Mouse (Mus musculus): ENCODE data around the gene Acox1. TPM values are rescaled to one million over a fixed set of nuclear protein-coding genes. Genes with fewer than 3 reads are reported as not detected.

The Acox1 gene
- polyA plus RNA-seq, 1 experiment = 136 TPM

- no peak for TF ChIP-seq POLR2A (IDR thresholded peaks at IDR 0.05; ENCODE audit: extremely low read depth, insufficient read depth, low read length)
- no peak for TF ChIP-seq CTCF (IDR thresholded peaks at IDR 0.05; ENCODE audit: extremely low read depth, insufficient read depth, low read length)
- no peak overlapping the region for H3K27ac ChIP-seq (ENCODE audit: insufficient read depth, low read length)
These were observed 29.9 kb upstream of the Acox1 start for GRCm38 (mm10) chr11:116228699-116229098.

GRCm38 (mm10) chr11:116226414-116226813, 27.6 kb upstream of the Acox1 start:
- Histone ChIP-seq H3K27ac (ENCODE audit: insufficient read depth, low read length) (no peak overlapping the region), H3K4me1 (ENCODE audit: control insufficient read depth, insufficient read depth, low read length) (no peaks in the 10 kb centered on the region), H3K4me3 (ENCODE audit: insufficient read depth, low read length) (no peak overlapping the region)
- TF ChIP-seq POLR2A (IDR thresholded peaks at IDR 0.05; ENCODE audit: extremely low read depth, insufficient read depth, low read length) (no peak), CTCF (IDR thresholded peaks at IDR 0.05; ENCODE audit: extremely low read depth, insufficient read depth, low read length) (peak; percentile 76)

More at GRCm38 (mm10) chr11:116228699-116229098, 29.9 kb upstream of the Acox1 start:
- Histone ChIP-seq H3K4me1 (ENCODE audit: control insufficient read depth, insufficient read depth, low read length) (no peaks in the 10 kb centered on the region), H3K4me3 (ENCODE audit: insufficient read depth, low read length) (no peak overlapping the region)

- H3K4me3 ChIP-seq (ENCODE audit: insufficient read depth, low read length) = peak overlapping the region; percentile 5; the same call in 1 of the 2 replicates
- TF ChIP-seq POLR2A (IDR thresholded peaks at IDR 0.05; ENCODE audit: extremely low read depth, insufficient read depth, low read length) (no peak), CTCF (IDR thresholded peaks at IDR 0.05; ENCODE audit: extremely low read depth, insufficient read depth, low read length) (no peak)
- H3K4me1 ChIP-seq (ENCODE audit: control insufficient read depth, insufficient read depth, low read length) = peaks cover 5% of the 10 kb centered on the region; the same call in 1 of the 2 replicates
- H3K27ac ChIP-seq (ENCODE audit: insufficient read depth, low read length) = no peak overlapping the region
These were observed 23.9 kb upstream of the Acox1 start for GRCm38 (mm10) chr11:116222740-116223059.

- H3K4me1 ChIP-seq (ENCODE audit: control insufficient read depth, insufficient read depth, low read length) = peaks cover 5% of the 10 kb centered on the region; the same call in 1 of the 2 replicates
- H3K4me3 ChIP-seq (ENCODE audit: insufficient read depth, low read length) = peak overlapping the region; percentile 5; the same call in 1 of the 2 replicates
These were observed 23.3 kb upstream of the Acox1 start for GRCm38 (mm10) chr11:116221931-116222739.

GRCm38 (mm10) chr11:116219885-116220284, 21.0 kb upstream of the Acox1 start:
- Histone ChIP-seq H3K4me1 (ENCODE audit: control insufficient read depth, insufficient read depth, low read length) (peaks cover 5% of the 10 kb centered on the region; the same call in 1 of the 2 replicates), H3K4me3 (ENCODE audit: insufficient read depth, low read length) (no peak overlapping the region), H3K27ac (ENCODE audit: insufficient read depth, low read length) (no peak overlapping the region)
- no peak for TF ChIP-seq POLR2A (IDR thresholded peaks at IDR 0.05; ENCODE audit: extremely low read depth, insufficient read depth, low read length)
- TF ChIP-seq CTCF (IDR thresholded peaks at IDR 0.05; ENCODE audit: extremely low read depth, insufficient read depth, low read length) = peak; percentile 64

More at GRCm38 (mm10) chr11:116221931-116222739, 23.3 kb upstream of the Acox1 start:
- no peak overlapping the region for H3K27ac ChIP-seq (ENCODE audit: insufficient read depth, low read length)
- TF ChIP-seq CTCF (IDR thresholded peaks at IDR 0.05; ENCODE audit: extremely low read depth, insufficient read depth, low read length) = no peak
- TF ChIP-seq POLR2A (IDR thresholded peaks at IDR 0.05; ENCODE audit: extremely low read depth, insufficient read depth, low read length) = no peak

GRCm38 (mm10) chr11:116218737-116219400, 20.0 kb upstream of the Acox1 start:
- Histone ChIP-seq H3K27ac (ENCODE audit: insufficient read depth, low read length) (peak overlapping the region; percentile 71), H3K4me3 (ENCODE audit: insufficient read depth, low read length) (no peak overlapping the region), H3K4me1 (ENCODE audit: control insufficient read depth, insufficient read depth, low read length) (peaks cover 5% of the 10 kb centered on the region; the same call in 1 of the 2 replicates)
- no peak for TF ChIP-seq CTCF (IDR thresholded peaks at IDR 0.05; ENCODE audit: extremely low read depth, insufficient read depth, low read length)
- no peak for TF ChIP-seq POLR2A (IDR thresholded peaks at IDR 0.05; ENCODE audit: extremely low read depth, insufficient read depth, low read length)

- H3K27ac ChIP-seq (ENCODE audit: insufficient read depth, low read length) = peak overlapping the region; percentile 71
- TF ChIP-seq CTCF (IDR thresholded peaks at IDR 0.05; ENCODE audit: extremely low read depth, insufficient read depth, low read length) (no peak), POLR2A (IDR thresholded peaks at IDR 0.05; ENCODE audit: extremely low read depth, insufficient read depth, low read length) (no peak)
These were observed 19.4 kb upstream of the Acox1 start for GRCm38 (mm10) chr11:116218263-116218662.

GRCm38 (mm10) chr11:116216549-116216948, 17.7 kb upstream of the Acox1 start:
- Histone ChIP-seq H3K4me1 (ENCODE audit: control insufficient read depth, insufficient read depth, low read length) (peaks cover 5% of the 10 kb centered on the region; the same call in 1 of the 2 replicates), H3K27ac (ENCODE audit: insufficient read depth, low read length) (no peak overlapping the region), H3K4me3 (ENCODE audit: insufficient read depth, low read length) (no peak overlapping the region)
- no peak for TF ChIP-seq CTCF (IDR thresholded peaks at IDR 0.05; ENCODE audit: extremely low read depth, insufficient read depth, low read length)
- no peak for TF ChIP-seq POLR2A (IDR thresholded peaks at IDR 0.05; ENCODE audit: extremely low read depth, insufficient read depth, low read length)

More at GRCm38 (mm10) chr11:116218263-116218662, 19.4 kb upstream of the Acox1 start:
- Histone ChIP-seq H3K4me1 (ENCODE audit: control insufficient read depth, insufficient read depth, low read length) (peaks cover 5% of the 10 kb centered on the region; the same call in 1 of the 2 replicates), H3K4me3 (ENCODE audit: insufficient read depth, low read length) (no peak overlapping the region)

- H3K4me1 ChIP-seq (ENCODE audit: control insufficient read depth, insufficient read depth, low read length) = peaks cover 5% of the 10 kb centered on the region; the same call in 1 of the 2 replicates
- no peak for TF ChIP-seq CTCF (IDR thresholded peaks at IDR 0.05; ENCODE audit: extremely low read depth, insufficient read depth, low read length)
- no peak for TF ChIP-seq POLR2A (IDR thresholded peaks at IDR 0.05; ENCODE audit: extremely low read depth, insufficient read depth, low read length)
- no peak overlapping the region for H3K27ac ChIP-seq (ENCODE audit: insufficient read depth, low read length)
These were observed 17.1 kb upstream of the Acox1 start for GRCm38 (mm10) chr11:116215991-116216390.

More at GRCm38 (mm10) chr11:116215991-116216390, 17.1 kb upstream of the Acox1 start:
- H3K4me3 ChIP-seq (ENCODE audit: insufficient read depth, low read length) = no peak overlapping the region

Data from cortical plate, adult 2 months (tissue).